Mouse (Mus musculus) liver, adult 10 weeks (tissue): ENCODE measurements around the gene Gm17720. TPM values are rescaled to one million over a fixed set of nuclear protein-coding genes. Genes with fewer than 3 reads are reported as not detected.

Experiments
- polyA plus RNA-seq: library from polyadenylated mRNA; stranded (reverse); fragments of 350-450 nt; fragmentation: Illumina TruSeq; extraction: RNeasy Lipid Tissue Mini Kit (QIAGEN cat#74804); gene quantifications from one replicate; pipeline ENCODE4 v1.2.3, GENCODE M21; 2014; ENCODE audit warnings: low read depth, low replicate concordance

The Gm17720 gene
- polyA plus RNA-seq = not detected

GRCm38 (mm10) chr8:110102653-110103052, at the start of gene Gm17720:
Gene Gm17720 (minus strand): TSS chr8:110102753.

DNA sequence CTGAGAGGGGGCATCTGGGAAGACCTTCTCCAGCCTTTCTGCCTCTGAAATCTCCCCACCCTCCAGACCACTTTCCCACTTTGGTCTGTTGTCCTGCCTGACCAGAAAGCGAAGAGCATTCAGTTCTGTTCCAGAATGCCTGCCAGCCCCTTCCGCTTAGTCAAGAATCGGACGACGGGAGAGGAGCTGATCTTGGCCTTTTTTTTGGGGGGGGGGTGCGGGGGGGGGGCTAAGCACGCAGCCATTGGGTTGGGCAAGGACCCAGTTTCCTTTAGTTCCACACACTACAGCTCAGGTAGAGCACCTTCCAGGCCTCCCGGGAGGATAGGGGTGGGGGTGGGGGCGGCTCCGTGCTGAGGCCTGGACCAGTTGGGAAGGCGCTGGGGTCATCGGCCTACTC, 1.6 kb downstream of the Gm17720 start, which contains the start of gene Gm21964:
TSS of gene Gm21964 (plus strand) at position 301 of the 400 bp plus-strand sequence.

GRCm38 (mm10) chr8:110079282-110080221, 23.0 kb downstream of the Gm17720 start, which contains the start of gene Zfp612:
Gene Zfp612 (plus strand): TSS chr8:110079746.

DNA sequence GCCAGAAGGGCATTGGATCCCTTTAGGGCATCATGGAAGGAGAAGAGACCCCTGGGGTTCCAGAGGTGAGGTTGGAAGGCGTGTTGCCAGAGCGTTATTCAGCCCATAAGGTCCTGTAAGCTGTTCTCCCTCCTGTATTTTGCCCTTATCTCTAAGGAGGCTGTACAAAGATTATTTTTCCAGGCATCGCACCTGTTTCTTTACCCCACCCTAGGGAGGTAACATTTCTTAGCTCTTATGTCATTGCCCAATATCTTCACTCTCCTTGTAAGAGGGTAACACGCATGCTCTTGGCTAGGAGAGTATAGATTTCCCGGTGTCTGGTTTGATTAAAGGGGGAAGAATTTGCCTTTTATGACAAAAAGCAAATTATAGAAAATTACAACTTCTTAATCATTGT, 62.9 kb downstream of the Gm17720 start, which contains the start of gene Chst4:
TSS of gene Chst4 (minus strand) at position 82 of the 400 bp plus-strand sequence.

Other genes with a start within 250 kb of the Gm17720 start
- gene Phlpp2, start 234.2 kb downstream of the Gm17720 start, polyA plus RNA-seq = 1.1 TPM
- 0.34 TPM for gene Marveld3, start 140.6 kb downstream of the Gm17720 start, polyA plus RNA-seq
- 541 TPM for gene Tat, start 112.3 kb downstream of the Gm17720 start, polyA plus RNA-seq
- 0.32 TPM for gene Chst4, start 63.0 kb downstream of the Gm17720 start, polyA plus RNA-seq
- gene Zfp612, start 23.0 kb downstream of the Gm17720 start, polyA plus RNA-seq = 6.2 TPM
- not detected for gene Gm21964, start 1.5 kb downstream of the Gm17720 start, polyA plus RNA-seq
- not detected for gene Calb2, start 65.5 kb upstream of the Gm17720 start, polyA plus RNA-seq
- gene Cmtr2, start 112.9 kb upstream of the Gm17720 start, polyA plus RNA-seq = 1.9 TPM
- gene Hydin, start 164.2 kb upstream of the Gm17720 start, polyA plus RNA-seq = not detected